Mouse (Mus musculus): ENCODE results near the gene Arnt.
"Not testable (repeated sequence)": the region's sequence is repeated elsewhere in the genome, so short reads cannot be mapped to it uniquely, and the experiment has no call there.

Arnt gene

GRCm38 (mm10) chr3:95529814-95530213 is 95.6 kb downstream of the Arnt start:
- no peak for DNase-seq

GRCm38 (mm10) chr3:95531025-95531424 is 96.8 kb downstream of the Arnt start:
- DNase-seq, result no peak

GRCm38 (mm10) chr3:95533364-95533763 is 99.2 kb downstream of the Arnt start:
- no peak for DNase-seq

DNA sequence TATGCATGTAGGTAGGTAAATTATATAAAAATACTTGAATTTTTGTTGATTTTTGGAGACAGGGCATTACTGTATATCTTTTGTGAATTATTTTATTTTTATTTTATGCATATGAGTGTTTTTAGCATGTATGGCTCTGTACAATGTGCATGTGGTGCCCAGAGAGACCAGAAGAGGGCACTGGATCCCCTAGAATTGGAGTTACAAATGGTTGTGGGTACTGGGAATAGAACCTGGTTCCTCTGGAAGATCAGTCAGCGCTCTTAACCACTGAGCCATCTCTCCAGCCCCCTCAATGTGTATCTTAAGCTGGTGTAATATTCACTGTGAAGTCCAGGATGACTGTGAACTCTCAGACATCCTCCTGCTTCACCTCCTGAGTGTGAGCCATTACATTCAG is 100.7 kb downstream of the Arnt start:
- DNase-seq, result no peak

DNA sequence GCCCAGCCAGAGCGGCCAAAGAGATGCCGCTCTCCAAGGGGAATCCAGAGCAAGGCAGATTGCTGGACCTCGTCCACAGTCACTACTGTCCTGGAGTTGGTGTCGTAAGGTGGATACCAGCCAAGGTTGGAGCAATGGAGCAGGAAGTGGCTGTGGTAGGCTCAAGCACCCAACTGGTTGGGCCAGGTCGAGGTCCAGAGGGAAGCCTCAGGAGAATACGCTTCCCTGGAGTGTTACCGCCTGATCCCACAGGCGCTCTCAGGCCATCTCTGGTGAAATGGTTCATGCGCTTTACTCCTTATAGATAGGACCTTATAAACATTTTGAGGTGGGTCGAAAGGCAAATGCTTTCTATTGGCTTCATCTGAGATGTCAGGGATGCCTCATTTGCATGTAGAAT is 104.7 kb downstream of the Arnt start:
- no peak for DNase-seq

GRCm38 (mm10) chr3:95539837-95540236 is 105.6 kb downstream of the Arnt start:
- DNase-seq, result no peak

- not testable (repeated sequence) for DNase-seq
Measured at GRCm38 (mm10) chr3:95541186-95541585, 107.0 kb downstream of the Arnt start.

DNA sequence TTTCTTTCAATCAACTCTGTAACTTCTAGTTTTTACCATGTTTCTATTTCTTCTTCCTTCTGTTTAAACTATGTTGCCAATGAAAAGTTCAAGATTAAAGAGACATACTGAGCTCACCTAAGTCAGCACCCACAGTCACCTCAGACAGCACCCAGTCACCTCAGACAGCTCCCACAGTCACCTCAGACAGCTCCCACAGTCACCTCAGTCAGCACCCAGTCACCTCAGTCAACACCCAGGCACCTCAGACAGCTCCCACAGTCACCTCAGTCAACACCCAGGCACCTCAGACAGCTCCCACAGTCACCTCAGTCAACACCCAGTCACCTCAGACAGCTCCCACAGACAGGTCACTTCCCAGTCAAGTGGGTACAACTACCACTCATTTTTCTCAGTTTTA is 108.0 kb downstream of the Arnt start:
- no peak for DNase-seq

DNA sequence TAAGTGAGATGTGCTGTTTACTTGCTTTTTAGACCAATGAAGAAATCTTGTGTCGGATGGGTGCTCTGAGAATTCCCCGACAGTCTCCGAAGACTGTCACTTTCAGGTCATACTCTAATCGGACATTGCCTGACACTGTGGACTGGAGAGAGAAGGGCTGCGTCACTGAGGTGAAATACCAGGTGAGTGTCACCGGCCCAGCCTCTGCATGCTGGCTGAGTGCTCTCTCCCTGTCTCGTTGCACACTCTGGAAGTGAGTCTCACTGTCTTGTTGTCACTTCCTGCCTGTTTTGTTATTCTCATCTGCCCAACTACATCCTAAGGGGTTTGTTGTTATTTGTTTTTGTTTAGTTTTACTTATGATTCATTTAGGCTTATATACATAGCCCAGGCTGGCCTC is 108.8 kb downstream of the Arnt start:
- no peak for DNase-seq
